Mouse (Mus musculus) spleen, postnatal 0 days (tissue): ENCODE data around the gene Cep350. TPM values are rescaled to one million over a fixed set of nuclear protein-coding genes. Genes with fewer than 3 reads are reported as not detected.

Source experiments
- polyA plus RNA-seq: library from polyadenylated mRNA; unstranded; fragments of >200 nt; fragmentation: Nextera tagmentation; extraction: Ambion mirVana; gene quantifications from 2 replicates; pipeline ENCODE4 v1.2.1, GENCODE M21; 2015

The Cep350 gene
- 9.2 and 11.9 TPM in 2 replicates for polyA plus RNA-seq

GRCm38 (mm10) chr1:155973068-155973718 lies at the start of gene Cep350:
Cep350 (minus strand) TSS chr1:155973255.

GRCm38 (mm10) chr1:155812581-155813499 lies 160.2 kb downstream of the Cep350 start, which contains the start of gene Qsox1:
Qsox1 (minus strand) TSS chr1:155812889.

Other genes starting within 250 kb of the Cep350 start
- gene Lhx4, start 221.6 kb downstream of the Cep350 start, polyA plus RNA-seq = 0.05 TPM in 1 of 2 replicates, not detected in the other
- gene Qsox1, start 160.4 kb downstream of the Cep350 start, polyA plus RNA-seq = 26.9 and 29.2 TPM in 2 replicates
- gene Tor1aip2, start 62.1 kb upstream of the Cep350 start, polyA plus RNA-seq = 47.8 and 49.4 TPM in 2 replicates
- 39.1 and 39.8 TPM in 2 replicates for gene Tor1aip1, start 63.2 kb upstream of the Cep350 start, polyA plus RNA-seq
- not detected in 2 replicates for gene Fam163a, start 231.8 kb upstream of the Cep350 start, polyA plus RNA-seq